Mouse (Mus musculus) lung, adult 2 months (tissue): ENCODE results near the gene Wdr38.

Experiments used
- CTCF ChIP-seq: fragments of 200-500 bp; IDR thresholded peaks from 2 replicates; pipeline ENCODE4 v1.5.1; 2011; ENCODE audit warnings: mild to moderate bottlenecking, low read length, control low read depth; ENCODE audit not compliant: insufficient read depth
- POLR2A ChIP-seq: fragments of 200-500 bp; IDR thresholded peaks from 2 replicates; pipeline ENCODE4 v1.6.1; 2011; ENCODE audit warnings: low read depth, mild to moderate bottlenecking, control low read depth, low read length, borderline replicate concordance; ENCODE audit errors: extremely low read depth

DNA sequence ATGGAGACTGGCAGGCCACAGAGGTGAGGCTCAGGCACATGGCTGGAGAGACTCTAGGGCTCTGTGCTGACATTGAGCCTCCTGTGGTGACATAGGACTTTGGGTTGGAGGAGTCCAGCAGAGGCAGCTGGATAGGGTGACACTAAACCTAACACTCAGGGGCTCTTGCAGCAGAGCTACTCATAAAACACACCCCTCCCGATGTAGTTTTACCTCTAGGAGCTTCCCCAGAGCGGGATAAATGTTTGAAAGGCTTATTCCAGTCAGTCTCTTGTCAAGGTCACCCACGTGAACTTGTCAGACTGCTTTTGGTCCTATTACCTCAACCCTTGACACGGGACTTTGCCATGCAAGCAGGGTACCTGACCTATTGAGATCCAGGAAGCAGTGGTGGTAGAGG, 2.1 kb downstream of the Wdr38 start:
- TF ChIP-seq POLR2A = no peak
- TF ChIP-seq CTCF = no peak
